Mouse (Mus musculus): ENCODE results near the gene Ptpn21. TPM values are rescaled to one million over a fixed set of nuclear protein-coding genes. Genes with fewer than 3 reads are reported as not detected.
A peak's percentile ranks its signal among the peaks of the same experiment; 100 is the strongest.

Gene Ptpn21
- total RNA-seq, 2 experiments from 2014 or later: 5.2 to 9.6 TPM

DNA sequence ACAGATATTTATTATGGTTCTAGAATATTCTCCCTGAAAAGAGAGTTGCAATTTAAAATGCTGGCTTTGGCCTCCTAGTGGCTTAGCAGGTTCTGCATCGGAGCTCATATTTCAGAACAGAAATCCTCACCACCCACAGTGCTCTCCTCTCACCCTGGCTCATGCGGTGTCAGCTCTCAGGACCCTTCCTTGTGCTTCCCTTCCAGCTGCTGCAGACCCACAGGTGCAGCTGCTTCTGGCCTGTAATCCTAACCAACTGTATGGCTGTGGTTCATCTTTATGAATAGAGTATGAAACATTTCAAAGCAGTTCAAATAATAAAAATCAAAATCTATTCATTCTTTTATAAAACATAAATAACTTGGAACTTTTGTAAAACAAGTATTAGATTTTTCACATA, 80.3 kb downstream of the Ptpn21 start:
- no peak for DNase-seq

DNA sequence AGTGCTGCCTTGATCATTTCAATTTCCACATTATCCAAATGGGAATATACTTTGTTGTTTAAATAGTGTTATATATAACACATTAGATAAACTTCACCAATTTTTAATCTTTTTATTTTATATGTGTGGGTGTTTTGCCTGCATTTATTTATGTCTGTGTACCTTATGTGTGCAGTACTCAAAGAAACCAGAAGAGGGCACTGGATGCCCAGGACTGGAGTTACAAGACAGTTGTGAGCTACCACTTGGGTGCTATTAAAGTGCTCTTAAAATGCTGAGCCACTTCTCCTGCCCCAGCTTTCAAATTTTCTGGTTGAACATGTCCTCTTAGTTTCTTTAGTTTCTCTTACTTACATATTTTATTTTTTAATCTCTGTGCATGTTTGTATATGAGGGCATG, 92.4 kb downstream of the Ptpn21 start:
- DNase-seq: no peak

DNA sequence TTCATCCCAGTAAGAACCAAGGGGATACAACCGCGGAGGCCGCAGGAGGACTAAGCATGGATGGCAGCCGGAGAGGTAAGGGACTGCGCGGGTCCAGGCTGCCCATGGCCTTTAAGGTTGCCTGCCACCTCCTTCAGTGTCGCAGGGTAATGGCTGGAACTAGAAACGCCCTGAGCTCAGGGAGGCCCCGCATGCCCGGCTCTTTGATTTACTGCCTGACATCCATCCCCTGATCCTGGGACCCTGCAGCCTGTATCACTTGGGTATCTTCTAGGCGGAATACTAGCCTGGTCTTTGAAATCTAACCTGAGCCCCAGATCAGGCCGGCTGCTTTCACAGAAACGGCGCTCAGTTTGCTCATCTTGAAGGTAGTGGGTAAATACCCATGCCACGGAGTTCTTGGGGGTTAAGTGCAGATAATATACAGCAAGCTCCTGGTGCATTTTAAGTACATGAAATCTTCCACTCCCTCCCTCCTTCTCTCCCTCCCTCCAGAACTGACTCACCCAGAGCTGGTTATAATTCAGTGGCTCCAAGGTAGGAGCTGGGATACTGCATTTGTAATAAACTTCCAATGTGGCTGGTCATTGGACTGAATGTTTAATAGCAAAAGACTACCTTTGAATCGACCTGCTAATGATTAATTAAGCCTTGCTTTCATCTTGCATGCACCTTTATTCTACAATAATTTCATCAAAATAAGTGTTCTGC, 108.8 kb downstream of the Ptpn21 start:
- DNase-seq: no peak

DNA sequence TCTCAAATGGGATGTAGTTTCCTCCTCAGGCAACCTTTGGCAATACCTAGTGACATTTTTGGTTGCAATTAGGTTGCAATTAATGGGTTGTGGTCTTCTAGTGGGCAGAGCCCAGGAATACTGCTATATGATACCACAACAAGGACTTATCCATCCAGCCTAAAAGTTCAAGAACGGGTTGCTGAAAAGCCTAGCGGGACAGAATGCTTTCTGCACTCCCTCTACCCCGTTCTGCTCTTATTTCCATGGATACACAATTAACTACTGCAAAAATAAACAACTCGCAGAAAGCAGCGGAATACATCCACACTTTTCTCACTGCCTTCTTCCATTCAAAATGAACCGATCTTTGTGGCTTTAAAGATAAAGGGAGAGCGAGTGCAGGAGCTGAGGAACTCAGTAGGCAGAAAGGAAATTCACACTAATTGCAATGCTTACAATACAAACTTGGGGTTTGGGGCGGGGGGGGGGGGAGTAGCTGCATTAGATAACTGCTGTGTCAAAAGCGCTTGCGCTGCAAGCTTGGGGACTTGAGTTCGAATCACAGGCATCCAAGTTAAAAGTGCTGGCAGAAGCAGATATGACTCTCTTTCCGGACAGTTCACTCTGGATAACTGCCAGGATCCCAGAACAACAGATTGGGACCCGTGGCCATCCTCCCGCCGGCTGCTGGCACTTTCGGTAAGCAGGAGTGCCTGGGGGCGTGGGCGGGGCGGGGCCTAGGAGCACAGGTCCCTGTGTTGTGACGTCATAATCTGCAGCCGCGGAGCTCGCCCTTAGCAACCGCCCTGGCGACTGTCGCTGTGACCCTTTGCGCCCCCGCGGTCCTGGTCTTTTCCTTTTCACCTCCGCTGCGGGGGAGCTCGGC, 109.6 kb downstream of the Ptpn21 start, which contains the start of gene Spata7:
Spata7 (plus strand) TSS at position 766 of the 868 bp plus-strand sequence.
- DNase-seq: peak; percentile 85 to 87

Other genes starting within 250 kb of the Ptpn21 start
- gene Kcnk10, start 159.1 kb downstream of the Ptpn21 start, total RNA-seq (2021): 10 to 100 TPM; 17.5 to 18.2 TPM
- 10 to 100 TPM; 25.3 to 27.7 TPM for gene Spata7, start 109.2 kb downstream of the Ptpn21 start, total RNA-seq (2021)
- 10 to 100 TPM; 95.1 to 97.3 TPM for gene Zc3h14, start 9.6 kb upstream of the Ptpn21 start, total RNA-seq (2021)
- gene Eml5, start 164.1 kb upstream of the Ptpn21 start, total RNA-seq (2021): 10 to 100 TPM; 87.5 to 91.3 TPM
- gene Ttc8, start 183.2 kb upstream of the Ptpn21 start, total RNA-seq (2021): 10 to 100 TPM; 46.6 to 49.5 TPM

All from layer of hippocampus, postnatal 36 days (tissue).